Mouse (Mus musculus) lung, embryonic 16.5 days (tissue): ENCODE results near the gene Dgkg. TPM values are rescaled to one million over a fixed set of nuclear protein-coding genes. Genes with fewer than 3 reads are reported as not detected.

ENCODE experiments used
- ATAC-seq: fragments of 200-750 bp; cut with Nextera tagmentation; 2 replicates; pipeline ENCODE4 v1.8.0; 2017; ENCODE audit warnings: low read depth, mild to moderate bottlenecking, moderate library complexity
- H3K27ac ChIP-seq: fragments of 300-500 bp; sonication (generic); 2 replicates; pipeline ENCODE4 v1.5.1; 2014; ENCODE audit warnings: mild to moderate bottlenecking, control low read depth, low read length
- H3K27me3 ChIP-seq: fragments of 300-500 bp; sonication (generic); 2 replicates; pipeline ENCODE4 v1.6.1; 2014; ENCODE audit warnings: low read depth, low read length, mixed read lengths; ENCODE audit not compliant: control insufficient read depth, insufficient read depth
- H3K36me3 ChIP-seq: fragments of 300-500 bp; sonication (generic); 2 replicates; pipeline ENCODE4 v1.6.1; 2014; ENCODE audit warnings: low read length; ENCODE audit not compliant: control insufficient read depth, insufficient read depth
- H3K4me1 ChIP-seq: fragments of 300-500 bp; sonication (generic); replicated peaks from 2 replicates; pipeline ENCODE4 v1.6.1; 2014; ENCODE audit warnings: low read length, mixed read lengths; ENCODE audit not compliant: control insufficient read depth, insufficient read depth
- H3K4me2 ChIP-seq: fragments of 300-500 bp; sonication (generic); 2 replicates; pipeline ENCODE4 v1.6.1; 2014; ENCODE audit warnings: low read depth, low read length, control low read depth
- H3K4me3 ChIP-seq: fragments of 300-500 bp; sonication (generic); 2 replicates; pipeline ENCODE4 v1.5.1; 2014; ENCODE audit warnings: mild to moderate bottlenecking, low read length, control low read depth
- H3K9ac ChIP-seq: fragments of 300-500 bp; sonication (generic); 2 replicates; pipeline ENCODE4 v1.6.1; 2014; ENCODE audit warnings: low read length, control low read depth
- H3K9me3 ChIP-seq: fragments of 300-500 bp; sonication (generic); 2 replicates; pipeline ENCODE4 v1.6.1; 2016; ENCODE audit warnings: low read length; ENCODE audit not compliant: control insufficient read depth
- WGBS: fragments of 180-500 bp; shearing (Covaris S2); extraction: QIAGEN DNeasy Blood & Tissue Kit; methylation state at CpG from one replicate; pipeline ENCODE4 v1.1.7; 2014; 5-methylcytosine and 5-hydroxymethylcytosine counted together
- polyA plus RNA-seq: library from polyadenylated mRNA; unstranded; fragments of >200 nt; fragmentation: Nextera tagmentation; extraction: Ambion mirVana; gene quantifications from 2 replicates; pipeline ENCODE4 v1.2.1, GENCODE M21; 2015

Dgkg gene
- polyA plus RNA-seq, 1 experiment from 2014 or later, result 1.2 TPM

DNA sequence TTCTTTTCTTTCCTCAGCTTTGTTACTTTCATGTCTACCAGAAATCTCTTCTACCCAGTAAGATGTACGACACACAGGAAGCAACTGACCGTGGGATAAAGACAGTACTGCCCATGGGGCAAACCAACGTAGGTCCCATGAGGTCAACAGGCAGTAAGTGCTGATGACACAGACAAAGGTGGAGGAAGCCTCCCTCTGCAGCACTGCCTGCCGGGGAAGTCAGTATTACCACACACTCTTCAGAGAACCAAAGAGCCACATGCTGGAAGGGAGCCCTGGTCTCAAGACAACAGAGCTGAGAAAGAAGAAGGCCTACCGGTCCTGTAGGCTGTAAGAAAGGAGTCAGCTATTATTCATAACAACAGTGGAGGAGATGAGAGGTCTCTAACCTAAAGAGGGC, 67.4 kb downstream of the Dgkg start:
- Histone ChIP-seq H3K36me3 (no peaks in the 10 kb centered on the region), H3K27ac (no peak overlapping the region), H3K4me2 (no peak overlapping the region), H3K4me3 (no peak overlapping the region), H3K27me3 (no peaks in the 10 kb centered on the region), H3K4me1 (no peaks in the 10 kb centered on the region), H3K9me3 (no peaks in the 10 kb centered on the region), H3K9ac (no peak overlapping the region)
- ATAC-seq, result no peak
- WGBS, result 74% methylated on average over 5 of the region's 5 CpGs

- H3K4me1 ChIP-seq, result no peaks in the 10 kb centered on the region
- no peak overlapping the region for H3K9ac ChIP-seq
- H3K9me3 ChIP-seq, result no peaks in the 10 kb centered on the region
- no peak overlapping the region for H3K4me3 ChIP-seq
- no peak overlapping the region for H3K27ac ChIP-seq
- no peaks in the 10 kb centered on the region for H3K36me3 ChIP-seq
- H3K4me2 ChIP-seq, result no peak overlapping the region
- ATAC-seq, result no peak
- 64% methylated on average over 11 of the region's 11 CpGs for WGBS
- H3K27me3 ChIP-seq, result no peaks in the 10 kb centered on the region
These were observed 70.7 kb downstream of the Dgkg start for GRCm38 (mm10) chr16:22586151-22586836.

DNA sequence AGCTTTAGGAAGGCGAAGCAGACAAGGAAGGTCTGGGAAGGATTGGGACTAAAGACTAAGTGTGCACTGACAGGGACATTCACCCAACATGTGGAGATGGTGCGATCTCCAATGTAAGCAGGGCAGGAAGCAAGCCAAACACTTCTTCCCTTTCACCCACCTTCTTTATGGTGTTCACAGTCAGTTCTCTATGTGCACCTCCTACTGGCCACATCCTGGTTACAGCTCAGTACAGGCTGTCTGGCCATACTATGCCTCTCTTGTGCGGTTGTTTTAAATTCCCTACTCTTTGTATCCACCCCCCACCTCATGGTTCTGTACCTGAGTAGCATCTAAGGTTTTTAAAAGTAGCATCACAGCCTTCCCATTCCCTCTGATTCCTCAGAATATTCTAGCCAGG, 71.5 kb downstream of the Dgkg start:
- H3K4me1 ChIP-seq, result no peaks in the 10 kb centered on the region
- 79% methylated on average over 3 of the region's 3 CpGs for WGBS
- ATAC-seq, result no peak
- H3K4me3 ChIP-seq, result no peak overlapping the region
- H3K27ac ChIP-seq, result no peak overlapping the region
- H3K36me3 ChIP-seq, result no peaks in the 10 kb centered on the region
- H3K9me3 ChIP-seq, result no peaks in the 10 kb centered on the region
- H3K4me2 ChIP-seq, result no peak overlapping the region
- H3K27me3 ChIP-seq, result no peaks in the 10 kb centered on the region
- H3K9ac ChIP-seq, result no peak overlapping the region

- Histone ChIP-seq H3K9ac (no peak overlapping the region), H3K4me3 (no peak overlapping the region), H3K27ac (no peak overlapping the region), H3K4me1 (no peaks in the 10 kb centered on the region), H3K27me3 (no peaks in the 10 kb centered on the region), H3K9me3 (no peaks in the 10 kb centered on the region), H3K36me3 (no peaks in the 10 kb centered on the region), H3K4me2 (no peak overlapping the region)
- WGBS, result 49% methylated on average over 2 of the region's 2 CpGs
- ATAC-seq, result no peak
These were observed 73.6 kb downstream of the Dgkg start for GRCm38 (mm10) chr16:22583401-22583800.

GRCm38 (mm10) chr16:22582173-22582929, 74.7 kb downstream of the Dgkg start:
- Histone ChIP-seq H3K4me2 (peak overlapping the region; percentile 12), H3K9ac (no peak overlapping the region), H3K36me3 (no peaks in the 10 kb centered on the region), H3K4me3 (no peak overlapping the region), H3K27ac (no peak overlapping the region), H3K27me3 (no peaks in the 10 kb centered on the region), H3K4me1 (no peaks in the 10 kb centered on the region), H3K9me3 (no peaks in the 10 kb centered on the region)
- peak; percentile 20; the same call in 1 of the 2 replicates for ATAC-seq
- WGBS, result 34% methylated on average over 11 of the region's 11 CpGs

DNA sequence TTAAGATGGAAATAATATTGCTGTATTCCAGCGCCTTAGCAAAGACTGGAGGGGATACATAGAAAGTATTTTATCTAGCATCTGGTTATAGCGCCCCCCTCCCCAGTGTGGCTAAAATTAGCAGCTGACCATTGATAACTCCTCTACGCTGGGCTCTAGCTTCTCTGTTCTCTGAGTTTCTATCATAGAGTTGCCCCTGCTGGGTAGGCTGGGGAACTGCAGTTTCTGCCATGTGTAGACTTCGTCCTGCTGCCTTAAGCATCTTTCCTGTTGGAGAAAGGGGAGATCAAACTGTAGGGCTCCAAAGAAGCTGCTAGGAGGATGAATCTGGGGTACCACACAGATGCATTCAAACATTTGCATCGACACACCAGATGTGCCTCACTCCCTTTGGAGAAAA, 76.9 kb downstream of the Dgkg start:
- Histone ChIP-seq H3K4me3 (no peak overlapping the region), H3K36me3 (no peaks in the 10 kb centered on the region), H3K4me1 (no peaks in the 10 kb centered on the region), H3K4me2 (no peak overlapping the region), H3K27ac (no peak overlapping the region), H3K27me3 (no peaks in the 10 kb centered on the region), H3K9me3 (no peaks in the 10 kb centered on the region), H3K9ac (no peak overlapping the region)
- whole genome bisulfite sequencing, result 39% methylated on average over 5 of the region's 5 CpGs
- ATAC-seq, result no peak

GRCm38 (mm10) chr16:22578883-22579282, 78.1 kb downstream of the Dgkg start:
- Histone ChIP-seq H3K9me3 (no peaks in the 10 kb centered on the region), H3K4me3 (no peak overlapping the region), H3K27ac (no peak overlapping the region), H3K9ac (no peak overlapping the region), H3K4me2 (no peak overlapping the region), H3K27me3 (no peaks in the 10 kb centered on the region), H3K36me3 (no peaks in the 10 kb centered on the region), H3K4me1 (no peaks in the 10 kb centered on the region)
- 84% methylated on average over 10 of the region's 10 CpGs for WGBS
- ATAC-seq, result no peak

GRCm38 (mm10) chr16:22577656-22578055, 79.4 kb downstream of the Dgkg start:
- Histone ChIP-seq H3K9ac (no peak overlapping the region), H3K9me3 (no peaks in the 10 kb centered on the region)

GRCm38 (mm10) chr16:22574164-22574563, 82.9 kb downstream of the Dgkg start:
- no peak for ATAC-seq
- WGBS, result 50% methylated on average over 7 of the region's 7 CpGs
- no peak overlapping the region for H3K27ac ChIP-seq
- no peak overlapping the region for H3K4me2 ChIP-seq
- no peaks in the 10 kb centered on the region for H3K27me3 ChIP-seq
- no peaks in the 10 kb centered on the region for H3K36me3 ChIP-seq
- no peak overlapping the region for H3K4me3 ChIP-seq
- H3K4me1 ChIP-seq, result peaks cover 3% of the 10 kb centered on the region; the same call in 1 of the 2 replicates
- H3K9me3 ChIP-seq, result no peaks in the 10 kb centered on the region
- H3K9ac ChIP-seq, result no peak overlapping the region

More at GRCm38 (mm10) chr16:22577656-22578055, 79.4 kb downstream of the Dgkg start:
- no peak overlapping the region for H3K4me2 ChIP-seq
- WGBS, result 37% methylated on average over 8 of the region's 8 CpGs
- H3K4me3 ChIP-seq, result no peak overlapping the region
- no peak for ATAC-seq
- H3K4me1 ChIP-seq, result peaks cover 3% of the 10 kb centered on the region; the same call in 1 of the 2 replicates
- no peaks in the 10 kb centered on the region for H3K36me3 ChIP-seq
- H3K27me3 ChIP-seq, result no peaks in the 10 kb centered on the region
- no peak overlapping the region for H3K27ac ChIP-seq
